Mouse (Mus musculus): ENCODE measurements around the gene Rfx2.

GRCm38 (mm10) chr17:56822380-56822779 is 8.4 kb downstream of the Rfx2 start:
- TF ChIP-seq POLR2A (IDR thresholded peaks at IDR 0.05; ENCODE audit: low read depth, low read length), result no peak
- no peak for TF ChIP-seq CTCF (IDR thresholded peaks at IDR 0.05; ENCODE audit: extremely low read depth, insufficient read depth, insufficient read length, insufficient replicate concordance)
